In genomic region chr3:96727828-96728633, GRCm38 (mm10) we compare ENCODE assay signal across 7 mouse cellular contexts. TPM values are rescaled to one million over a fixed set of nuclear protein-coding genes. Genes with fewer than 3 reads are reported as not detected.
DNase-seq lines count a peak whose midpoint lies in the region; ATAC-seq and TF ChIP-seq lines count a peak whose summit lies in the region.

No protein-coding gene starts in this region.

- H3K27me3 ChIP-seq in liver, embryonic 14.5 days (ENCODE audit: control insufficient read depth, insufficient read depth, low read length), result no peaks in the 10 kb centered on the region
- H3K27me3 ChIP-seq in small intestine, adult 2 months (ENCODE audit: control insufficient read depth, insufficient read depth, low read length), result no peaks in the 10 kb centered on the region

- peak overlapping the region; percentile 88 to 91 for H3K4me3 ChIP-seq in liver, embryonic 14.5 days (ENCODE audit: insufficient read depth in 1 of 2, low read depth in 2 of 2, low read length in 2 of 2)
- H3K4me3 ChIP-seq in small intestine, adult 2 months (ENCODE audit: low read depth, low read length), result peak overlapping the region; percentile 65

- TF ChIP-seq CTCF in liver, embryonic 14.5 days (IDR thresholded peaks at IDR 0.05; ENCODE audit: low read depth), result no peak
- no peak for TF ChIP-seq CTCF in small intestine, adult 2 months (IDR thresholded peaks at IDR 0.05; ENCODE audit: extremely low read depth, insufficient read length, insufficient replicate concordance, low read depth, low read length)

- WGBS in liver, embryonic 14.5 days (ENCODE audit: insufficient replicate concordance), result 1% methylated on average over 42 of the region's 42 CpGs
- 1% methylated on average over 42 of the region's 42 CpGs for WGBS in small intestine, adult 2 months

- H3K36me3 ChIP-seq in liver, embryonic 14.5 days (replicated peaks; ENCODE audit: control insufficient read depth, insufficient read depth, low read depth), result peaks cover 3% of the 10 kb centered on the region; the same call in 1 of the 2 replicates
- H3K36me3 ChIP-seq in small intestine, adult 2 months (ENCODE audit: control insufficient read depth, insufficient read depth, low read length), result peaks cover 8% of the 10 kb centered on the region

- no peak for TF ChIP-seq POLR2A in small intestine, adult 2 months (IDR thresholded peaks at IDR 0.05; ENCODE audit: low read depth, low read length)

- H3K9me3 ChIP-seq in liver, embryonic 14.5 days (ENCODE audit: control insufficient read depth, low read length), result no peaks in the 10 kb centered on the region

- peak; percentile 20 to 23 for DNase-seq in right cerebral cortex, adult 2 months (ENCODE audit: low spot score in 2 of 2)
- no peak for DNase-seq in right cerebral cortex, postnatal 25 days
- peak; percentile 68 for DNase-seq in brain, adult 2 months (ENCODE audit: low read depth, low spot score)
- peak in 1 of 3 experiments; percentile 29 for DNase-seq in liver, embryonic 14.5 days (ENCODE audit: low read depth in 3 of 3, low spot score in 3 of 3)
- no peak for DNase-seq in gastrocnemius, adult 8-10 months (ENCODE audit: low spot score in 2 of 2)

- no peak for TF ChIP-seq EP300 in liver, embryonic 14.5 days (IDR thresholded peaks at IDR 0.05; ENCODE audit: low read depth)

- peak overlapping the region; percentile 90 for H3K4me2 ChIP-seq in liver, embryonic 14.5 days (ENCODE audit: low read depth)

- H3K9ac ChIP-seq in liver, embryonic 14.5 days (replicated peaks), result peak overlapping the region; percentile 95

- peaks cover 9 to 15% of the 10 kb centered on the region in 2 experiments for H3K4me1 ChIP-seq in liver, embryonic 14.5 days (replicated peaks; ENCODE audit: control insufficient read depth in 2 of 2, insufficient read depth in 2 of 2, low read length in 1 of 2)
- peaks cover 19% of the 10 kb centered on the region; the same call in 1 of the 2 replicates for H3K4me1 ChIP-seq in small intestine, adult 2 months (ENCODE audit: control insufficient read depth, insufficient read depth, insufficient read length, low read length)

- ATAC-seq in granulocyte monocyte progenitor cell, adult 5-6 weeks (replicated peaks; ENCODE audit: poor library complexity, severe bottlenecking), result peak; percentile 48
- ATAC-seq in liver, embryonic 14.5 days (ENCODE audit: insufficient read depth), result peak; percentile 49; the same call in 1 of the 2 replicates

- H3K27ac ChIP-seq in liver, embryonic 14.5 days, result peak overlapping the region; percentile 82
- H3K27ac ChIP-seq in small intestine, adult 2 months (ENCODE audit: insufficient read depth, low read depth, low read length), result peak overlapping the region; percentile 67

RNA-seq across cellular contexts. Expression of gene Rnf115, which starts 0.6 kb away (rescaled TPM):
- 41.1 and 65.6 TPM in 2 replicates for total RNA-seq in granulocyte monocyte progenitor cell, adult 5-6 weeks (2014; fragmentation: Nextera tagmentation)
- total RNA-seq in granulocyte monocyte progenitor cell, adult 5-6 weeks (2017), result 55.3 and 71.5 TPM in 2 replicates
- 9.6 and 12.4 TPM in 2 replicates for polyA plus RNA-seq in liver, embryonic 14.5 days (2012; rRNA removed)
- 28.2 and 33.0 TPM in 2 replicates for polyA plus RNA-seq in liver, embryonic 14.5 days (2014; fragmentation: Nextera tagmentation; extraction: Ambion mirVana)
- 7.5 and 17.7 TPM in 2 replicates for polyA plus RNA-seq in small intestine, adult 2 months (2012; rRNA removed)
- total RNA-seq in gastrocnemius, adult 8-10 months (2022), result 10 to 100 TPM; 58.9 to 79.6 (median 70.5) TPM

RNA-seq across cellular contexts. Expression of gene Polr3c, which starts 0.6 kb away (rescaled TPM):
- total RNA-seq in granulocyte monocyte progenitor cell, adult 5-6 weeks (2014; fragmentation: Nextera tagmentation), result 30.8 and 38.8 TPM in 2 replicates
- total RNA-seq in granulocyte monocyte progenitor cell, adult 5-6 weeks (2017), result 22.4 and 22.5 TPM in 2 replicates
- 15.4 and 21.6 TPM in 2 replicates for polyA plus RNA-seq in liver, embryonic 14.5 days (2012; rRNA removed)
- polyA plus RNA-seq in liver, embryonic 14.5 days (2014; fragmentation: Nextera tagmentation; extraction: Ambion mirVana), result 14.5 and 14.6 TPM in 2 replicates
- 20.0 and 47.6 TPM in 2 replicates for polyA plus RNA-seq in small intestine, adult 2 months (2012; rRNA removed)
- total RNA-seq in gastrocnemius, adult 8-10 months (2022), result 10 to 100 TPM; 24.4 to 27.5 (median 26.3) TPM

RNA-seq across cellular contexts. Expression of gene Nudt17, which starts 19.7 kb away (rescaled TPM):
- not detected in 2 replicates for total RNA-seq in granulocyte monocyte progenitor cell, adult 5-6 weeks (2014; fragmentation: Nextera tagmentation)
- total RNA-seq in granulocyte monocyte progenitor cell, adult 5-6 weeks (2017), result 0.31 TPM in 1 of 2 replicates, not detected in the other
- polyA plus RNA-seq in liver, embryonic 14.5 days (2012; rRNA removed), result 0.62 and 0.65 TPM in 2 replicates
- polyA plus RNA-seq in liver, embryonic 14.5 days (2014; fragmentation: Nextera tagmentation; extraction: Ambion mirVana), result 1.4 and 1.5 TPM in 2 replicates
- polyA plus RNA-seq in small intestine, adult 2 months (2012; rRNA removed), result 0.70 and 1.2 TPM in 2 replicates
- under 1 TPM; 0.39 to 0.68 (median 0.54) TPM for total RNA-seq in gastrocnemius, adult 8-10 months (2022)

RNA-seq across cellular contexts. Expression of gene Pias3, which starts 31.8 kb away (rescaled TPM):
- total RNA-seq in granulocyte monocyte progenitor cell, adult 5-6 weeks (2014; fragmentation: Nextera tagmentation), result 8.1 and 14.4 TPM in 2 replicates
- total RNA-seq in granulocyte monocyte progenitor cell, adult 5-6 weeks (2017), result 3.3 and 8.2 TPM in 2 replicates
- 5.1 and 5.7 TPM in 2 replicates for polyA plus RNA-seq in liver, embryonic 14.5 days (2012; rRNA removed)
- polyA plus RNA-seq in liver, embryonic 14.5 days (2014; fragmentation: Nextera tagmentation; extraction: Ambion mirVana), result 3.6 and 4.1 TPM in 2 replicates
- 10.1 and 17.9 TPM in 2 replicates for polyA plus RNA-seq in small intestine, adult 2 months (2012; rRNA removed)
- total RNA-seq in gastrocnemius, adult 8-10 months (2022), result 1 to 10 TPM; 4.9 to 7.4 (median 6.0) TPM

RNA-seq across cellular contexts. Expression of gene Ankrd35, which starts 58.1 kb away (rescaled TPM):
- not detected in 2 replicates for total RNA-seq in granulocyte monocyte progenitor cell, adult 5-6 weeks (2014; fragmentation: Nextera tagmentation)
- total RNA-seq in granulocyte monocyte progenitor cell, adult 5-6 weeks (2017), result not detected in 2 replicates
- 0.26 and 0.39 TPM in 2 replicates for polyA plus RNA-seq in liver, embryonic 14.5 days (2012; rRNA removed)
- polyA plus RNA-seq in liver, embryonic 14.5 days (2014; fragmentation: Nextera tagmentation; extraction: Ambion mirVana), result 0.13 and 0.22 TPM in 2 replicates
- 0.74 and 1.8 TPM in 2 replicates for polyA plus RNA-seq in small intestine, adult 2 months (2012; rRNA removed)
- under 1 TPM; 0.24 to 0.48 (median 0.40) TPM for total RNA-seq in gastrocnemius, adult 8-10 months (2022)

Comparison
In these comparisons a context has a peak if more than half of its experiments do, and no peak if none do; other contexts are left out.
1. DNase-seq: peak in right cerebral cortex, adult 2 months (2 of 2) and brain, adult 2 months (single experiment); none in right cerebral cortex, postnatal 25 days (single experiment) and gastrocnemius, adult 8-10 months (0 of 2).